Mouse (Mus musculus): ENCODE results near the gene Dcst1. TPM values are rescaled to one million over a fixed set of nuclear protein-coding genes. Genes with fewer than 3 reads are reported as not detected.

Gene Dcst1
- polyA plus RNA-seq, 1 experiment from 2014 or later, result 1.3 TPM

DNA sequence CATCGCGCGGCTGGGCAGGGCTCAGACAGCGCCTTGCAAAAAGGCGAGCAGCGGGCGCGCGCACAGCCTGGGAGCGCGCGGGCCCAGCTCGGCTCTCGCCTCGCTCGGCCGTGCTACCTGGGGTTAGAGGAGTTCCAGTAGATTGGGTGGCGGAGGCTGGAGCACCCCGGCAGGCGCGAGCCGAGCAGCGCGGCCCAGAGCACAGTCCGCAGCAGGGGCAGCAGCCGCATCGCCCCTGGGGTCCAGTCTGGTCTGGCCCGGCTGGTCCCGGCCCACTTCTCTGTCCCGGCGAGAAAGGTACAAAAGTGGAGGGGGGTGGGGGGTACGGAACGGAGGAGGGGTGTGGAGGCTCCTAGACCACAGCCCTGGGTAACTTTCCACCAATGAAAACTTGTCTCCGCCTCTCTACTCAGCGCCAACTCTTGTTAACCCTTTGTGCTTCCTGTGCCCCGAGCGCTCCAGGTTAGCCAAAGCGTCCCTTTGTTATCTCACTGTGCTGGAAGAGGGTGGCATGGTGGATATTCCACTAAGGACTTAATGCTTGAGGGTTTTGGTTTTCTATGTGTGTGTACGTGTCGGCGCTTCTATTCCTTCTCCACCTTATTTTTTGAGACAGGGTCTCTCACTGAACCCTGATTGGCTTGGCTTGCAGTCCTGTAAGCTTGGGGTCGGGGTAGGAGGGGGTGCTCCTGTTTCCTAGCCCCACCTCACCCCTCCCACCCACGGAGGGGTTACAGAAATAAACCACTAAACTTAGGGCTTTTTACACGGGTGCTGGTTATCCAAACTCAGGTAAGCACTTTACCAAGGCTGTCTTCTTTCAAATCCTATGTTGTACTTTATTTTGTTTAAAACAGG is 27.1 kb downstream of the Dcst1 start, which contains the start of gene Efna4:
TSS of gene Efna4 (minus strand) at position 308 of the 858 bp plus-strand sequence.
- TF ChIP-seq CTCF (IDR thresholded peaks at IDR 0.05), result no peak
- ATAC-seq, result peak; percentile 55

DNA sequence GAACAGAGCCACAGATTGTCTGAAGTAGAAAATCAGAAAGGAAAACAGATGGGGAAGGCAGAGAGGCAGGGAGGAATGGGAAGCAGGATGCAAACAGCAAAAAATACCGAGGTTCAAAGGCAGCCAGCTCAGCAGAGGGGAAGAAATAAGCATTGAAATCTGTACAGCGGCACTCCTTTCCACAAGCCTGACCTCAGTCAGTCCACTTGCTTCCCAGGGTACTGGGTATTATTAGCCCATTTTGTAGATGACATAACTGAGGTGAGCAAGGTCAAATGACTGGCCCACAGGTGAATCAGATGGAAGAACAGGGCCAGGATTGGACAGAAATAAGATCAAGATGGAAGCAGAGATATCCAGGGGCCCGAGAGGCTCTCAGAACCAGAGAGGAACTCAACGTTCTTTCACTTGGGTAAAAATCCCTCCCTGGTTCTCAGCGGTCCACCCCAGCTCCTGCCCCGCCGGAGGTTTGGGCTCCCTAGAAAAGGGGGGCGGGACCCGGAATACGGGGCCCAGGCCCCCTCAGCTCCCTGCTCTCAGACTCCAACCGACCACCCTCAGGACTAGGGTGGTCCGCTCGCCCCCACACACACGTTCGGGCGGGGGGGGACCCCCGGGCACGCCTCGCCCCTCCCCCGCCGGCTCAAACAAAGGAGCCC is 27.9 kb downstream of the Dcst1 start:
- ATAC-seq, result no peak
- POLR2A ChIA-PET, result interaction anchor here (0.7 to 4.8 kb wide), 8 partner anchors 10 to 155 kb away, joined by 3 to 33 read pairs (median 3); partner anchors contain the start of genes Adam15, Efna3, Krtcap2 and Trim46

More for the DNA sequence above, 27.1 kb downstream of the Dcst1 start, which contains the start of gene Efna4:
- POLR2A ChIA-PET, result interaction anchor here (0.7 to 4.8 kb wide), 7 partner anchors 9 to 154 kb away, joined by 3 to 33 read pairs (median 3); partner anchors contain the start of genes Adam15, Efna3, Krtcap2 and Trim46
- DNase-seq (ENCODE audit: low read depth, low spot score), result no peak
- H3K27me3 ChIP-seq, result no peaks in the 10 kb centered on the region
- in situ Hi-C loops (cut with MboI; ENCODE audit: low pct_unique_long_range_greater_than_20kb), result loop anchor here (5.0 kb wide), 1 partner anchor 144 kb away; no protein-coding TSS in a partner anchor
- CTCF ChIA-PET, result interaction anchor here (1.2 to 3.1 kb wide), 6 partner anchors 16 to 39 kb away, joined by 3 to 22 read pairs (median 12); partner anchors contain the start of gene Efna3

DNA sequence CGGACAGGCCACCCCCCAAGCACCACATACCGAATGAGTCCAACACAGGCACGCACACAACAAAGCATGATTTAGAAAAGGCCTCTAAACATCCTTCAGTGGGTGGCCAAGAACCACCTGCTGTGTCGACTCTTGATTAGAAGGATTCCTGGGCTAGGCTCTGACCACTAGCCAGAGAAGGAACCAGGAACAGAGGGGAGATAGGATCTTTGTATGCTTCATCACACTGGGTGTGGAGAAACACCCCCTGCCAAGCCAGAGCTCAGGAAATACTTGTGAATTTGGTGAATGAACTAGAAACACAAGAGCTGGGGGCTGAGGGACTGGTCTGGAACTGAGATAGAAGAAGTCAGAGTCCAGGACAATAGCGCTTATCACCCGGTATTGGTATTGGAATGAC is 28.5 kb downstream of the Dcst1 start:
- TF ChIP-seq CTCF (IDR thresholded peaks at IDR 0.05), result no peak
- in situ Hi-C loops (cut with MboI; ENCODE audit: low pct_unique_long_range_greater_than_20kb), result loop anchor here (5.0 kb wide), 1 partner anchor 146 kb away; no protein-coding TSS in a partner anchor
- POLR2A ChIA-PET, result interaction anchor here (0.9 to 4.8 kb wide), 6 partner anchors 9 to 91 kb away, joined by 3 to 33 read pairs (median 4); partner anchors contain the start of genes Adam15, Efna3, Krtcap2 and Trim46
- CTCF ChIA-PET, result interaction anchor here (1.0 to 3.1 kb wide), 8 partner anchors 11 to 113 kb away, joined by 3 to 22 read pairs (median 6); partner anchors contain the start of gene Efna3
- no peaks in the 10 kb centered on the region for H3K27me3 ChIP-seq
- no peak for DNase-seq (ENCODE audit: low read depth, low spot score)
- no peak for ATAC-seq

More for the DNA sequence above, 27.9 kb downstream of the Dcst1 start:
- no peak for DNase-seq (ENCODE audit: low read depth, low spot score)
- H3K27me3 ChIP-seq, result no peaks in the 10 kb centered on the region
- CTCF ChIA-PET, result interaction anchor here (1.2 to 3.1 kb wide), 7 partner anchors 12 to 113 kb away, joined by 3 to 22 read pairs (median 6); partner anchors contain the start of gene Efna3
- TF ChIP-seq CTCF (IDR thresholded peaks at IDR 0.05), result no peak
- in situ Hi-C loops (cut with MboI; ENCODE audit: low pct_unique_long_range_greater_than_20kb), result loop anchor here (5.0 kb wide), 1 partner anchor 145 kb away; no protein-coding TSS in a partner anchor

DNA sequence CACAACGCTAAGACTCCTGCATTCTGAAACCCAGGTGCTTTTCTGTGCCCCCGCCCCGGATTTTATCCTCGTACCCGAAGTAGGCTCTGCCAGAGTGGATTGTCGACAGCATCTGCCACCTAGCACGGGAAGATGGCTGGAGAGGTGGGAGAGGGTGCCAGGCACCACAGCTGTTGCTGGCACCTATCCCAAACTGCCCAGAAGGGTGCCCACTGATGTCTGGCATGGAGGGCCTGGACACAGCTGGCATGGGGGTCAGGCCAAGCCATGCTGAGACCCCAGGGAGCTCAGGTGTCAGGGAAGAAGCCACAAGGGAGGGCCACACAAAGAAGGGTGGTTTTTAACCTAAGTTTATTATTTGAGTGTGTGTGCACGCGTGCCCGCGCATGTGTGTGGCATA is 32.0 kb downstream of the Dcst1 start:
- in situ Hi-C loops (cut with MboI; ENCODE audit: low pct_unique_long_range_greater_than_20kb), result no loop called here
- ChIA-PET CTCF (interaction anchor here (1.5 kb wide), 1 partner anchor 21 kb away, joined by 3 read pairs; no protein-coding TSS in a partner anchor), POLR2A (no interaction called here)
- TF ChIP-seq CTCF (IDR thresholded peaks at IDR 0.05), result no peak
- ATAC-seq (no peak), DNase-seq (ENCODE audit: low read depth, low spot score) (no peak)
- no peaks in the 10 kb centered on the region for H3K27me3 ChIP-seq

DNA sequence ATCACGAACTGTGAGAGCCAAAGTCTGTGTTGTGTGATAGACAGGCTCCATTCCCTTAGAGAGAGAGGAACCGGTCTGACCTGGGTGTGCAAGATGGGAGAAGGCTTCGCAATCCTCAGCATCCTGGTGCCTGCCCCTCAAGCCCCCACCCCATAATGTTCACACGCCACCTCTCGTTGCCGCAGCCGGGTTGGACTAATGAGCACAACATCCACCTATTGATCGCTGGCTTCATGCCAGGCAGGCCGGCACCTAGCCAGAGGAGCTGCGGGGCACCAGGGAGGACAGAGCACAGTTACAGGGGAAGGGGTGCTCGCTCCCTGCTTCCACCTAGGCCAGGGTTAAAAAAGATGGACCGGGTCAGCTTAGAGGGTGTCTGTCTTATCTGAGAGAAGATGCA is 32.6 kb downstream of the Dcst1 start:
- DNase-seq (ENCODE audit: low read depth, low spot score), result no peak
- no peak for TF ChIP-seq CTCF (IDR thresholded peaks at IDR 0.05)
- CTCF ChIA-PET, result interaction anchor here (1.3 to 1.5 kb wide), 2 partner anchors 21 to 22 kb away, joined by 3 read pairs; no protein-coding TSS in a partner anchor
- POLR2A ChIA-PET, result no interaction called here
- H3K27me3 ChIP-seq, result no peaks in the 10 kb centered on the region
- no peak for ATAC-seq
- in situ Hi-C loops (cut with MboI; ENCODE audit: low pct_unique_long_range_greater_than_20kb), result no loop called here

GRCm38 (mm10) chr3:89332013-89332412 is 33.0 kb downstream of the Dcst1 start:
- no peaks in the 10 kb centered on the region for H3K27me3 ChIP-seq
- POLR2A ChIA-PET, result no interaction called here
- in situ Hi-C loops (cut with MboI; ENCODE audit: low pct_unique_long_range_greater_than_20kb), result no loop called here
- ATAC-seq (no peak), DNase-seq (ENCODE audit: low read depth, low spot score) (no peak)
- TF ChIP-seq CTCF (IDR thresholded peaks at IDR 0.05), result no peak
- CTCF ChIA-PET, result interaction anchor here (1.3 to 1.5 kb wide), 2 partner anchors 22 kb away, joined by 3 read pairs; no protein-coding TSS in a partner anchor

- ChIA-PET CTCF (interaction anchor here (1.3 to 1.5 kb wide), 2 partner anchors 22 to 23 kb away, joined by 3 read pairs; no protein-coding TSS in a partner anchor), POLR2A (no interaction called here)
- ATAC-seq (no peak), DNase-seq (ENCODE audit: low read depth, low spot score) (no peak)
- in situ Hi-C loops (cut with MboI; ENCODE audit: low pct_unique_long_range_greater_than_20kb), result no loop called here
- H3K27me3 ChIP-seq, result no peaks in the 10 kb centered on the region
- TF ChIP-seq CTCF (IDR thresholded peaks at IDR 0.05), result no peak
These were observed 33.5 kb downstream of the Dcst1 start for GRCm38 (mm10) chr3:89331561-89331960.

GRCm38 (mm10) chr3:89330948-89331347 is 34.1 kb downstream of the Dcst1 start:
- TF ChIP-seq CTCF (IDR thresholded peaks at IDR 0.05), result no peak
- in situ Hi-C loops (cut with MboI; ENCODE audit: low pct_unique_long_range_greater_than_20kb), result no loop called here
- ATAC-seq (no peak), DNase-seq (ENCODE audit: low read depth, low spot score) (no peak)
- peaks cover 2% of the 10 kb centered on the region for H3K27me3 ChIP-seq
- ChIA-PET CTCF (interaction anchor here (1.3 to 1.6 kb wide), 2 partner anchors 14 to 23 kb away, joined by 3 to 7 read pairs; no protein-coding TSS in a partner anchor), POLR2A (no interaction called here)

DNA sequence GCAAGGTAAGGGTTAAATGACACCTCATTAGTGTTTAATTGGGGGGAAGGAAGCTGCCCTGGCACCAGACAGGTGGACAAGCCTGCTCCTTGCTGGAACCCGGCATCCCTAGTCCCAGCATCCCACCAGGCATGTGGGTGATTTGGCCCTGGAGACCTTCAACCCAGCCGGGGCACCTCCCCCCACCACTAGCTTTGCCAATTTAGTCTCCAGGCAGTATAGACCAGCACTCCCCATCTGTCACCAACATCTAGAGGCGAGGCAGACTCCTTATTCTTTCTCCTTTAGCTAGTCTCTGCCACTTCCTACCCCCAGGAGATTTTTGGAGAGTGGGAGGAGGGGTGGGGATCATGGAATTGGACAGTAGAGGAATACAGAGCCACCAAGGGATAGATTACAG is 34.7 kb downstream of the Dcst1 start:
- peaks cover 8% of the 10 kb centered on the region for H3K27me3 ChIP-seq
- in situ Hi-C loops (cut with MboI; ENCODE audit: low pct_unique_long_range_greater_than_20kb), result no loop called here
- POLR2A ChIA-PET, result no interaction called here
- DNase-seq (ENCODE audit: low read depth, low spot score) (no peak), ATAC-seq (no peak)
- TF ChIP-seq CTCF (IDR thresholded peaks at IDR 0.05), result no peak
- CTCF ChIA-PET, result interaction anchor here (1.4 to 1.6 kb wide), 2 partner anchors 13 to 22 kb away, joined by 4 to 7 read pairs; no protein-coding TSS in a partner anchor

GRCm38 (mm10) chr3:89328623-89329022 is 36.4 kb downstream of the Dcst1 start:
- CTCF ChIA-PET, result interaction anchor here (0.9 to 1.2 kb wide), 2 partner anchors 11 to 98 kb away, joined by 3 to 4 read pairs; no protein-coding TSS in a partner anchor
- H3K27me3 ChIP-seq, result peaks cover 10% of the 10 kb centered on the region
- POLR2A ChIA-PET, result interaction anchor here (0.6 kb wide), 2 partner anchors 17 to 20 kb away, joined by 3 to 5 read pairs; no protein-coding TSS in a partner anchor
- TF ChIP-seq CTCF (IDR thresholded peaks at IDR 0.05), result no peak
- DNase-seq (ENCODE audit: low read depth, low spot score) (no peak), ATAC-seq (no peak)
- in situ Hi-C loops (cut with MboI; ENCODE audit: low pct_unique_long_range_greater_than_20kb), result no loop called here
